Mouse (Mus musculus): ENCODE results near the gene Zcchc17.

Gene Zcchc17

GRCm38 (mm10) chr4:130359486-130360237, at the start of gene Zcchc17, which contains the start of gene Snrnp40:
Gene Zcchc17, minus strand, starts transcription at chr4:130359943.
Gene Snrnp40, plus strand, starts transcription at chr4:130360132.
- peak; percentile 99 for DNase-seq

GRCm38 (mm10) chr4:130391265-130391664, 31.5 kb upstream of the Zcchc17 start:
- no peak for DNase-seq

- DNase-seq, result no peak
Observed at GRCm38 (mm10) chr4:130389927-130390326, 30.2 kb upstream of the Zcchc17 start.

GRCm38 (mm10) chr4:130389496-130389895, 29.8 kb upstream of the Zcchc17 start:
- peak; percentile 27 for DNase-seq

DNA sequence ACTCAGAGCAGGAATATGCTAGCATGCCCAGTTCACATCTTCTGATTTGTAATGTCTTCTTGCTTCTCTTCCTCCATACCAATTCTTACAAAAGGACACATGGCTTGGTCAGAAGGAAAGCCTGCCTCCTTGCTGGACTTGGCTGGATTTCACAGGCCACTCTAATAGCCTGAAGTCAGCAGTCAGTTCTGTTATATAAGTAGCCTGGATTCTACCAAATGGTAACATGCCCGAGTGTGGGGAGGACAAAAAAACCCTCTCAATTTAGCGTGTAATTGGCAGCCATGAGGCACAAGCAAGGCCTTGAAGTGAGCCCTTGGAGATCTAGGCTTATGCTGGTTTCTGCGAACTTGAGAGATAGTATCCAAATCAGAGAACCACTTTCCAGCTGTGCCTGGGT, 27.5 kb upstream of the Zcchc17 start:
- DNase-seq, result no peak

GRCm38 (mm10) chr4:130380418-130380817, 20.7 kb upstream of the Zcchc17 start:
- no peak for DNase-seq

DNA sequence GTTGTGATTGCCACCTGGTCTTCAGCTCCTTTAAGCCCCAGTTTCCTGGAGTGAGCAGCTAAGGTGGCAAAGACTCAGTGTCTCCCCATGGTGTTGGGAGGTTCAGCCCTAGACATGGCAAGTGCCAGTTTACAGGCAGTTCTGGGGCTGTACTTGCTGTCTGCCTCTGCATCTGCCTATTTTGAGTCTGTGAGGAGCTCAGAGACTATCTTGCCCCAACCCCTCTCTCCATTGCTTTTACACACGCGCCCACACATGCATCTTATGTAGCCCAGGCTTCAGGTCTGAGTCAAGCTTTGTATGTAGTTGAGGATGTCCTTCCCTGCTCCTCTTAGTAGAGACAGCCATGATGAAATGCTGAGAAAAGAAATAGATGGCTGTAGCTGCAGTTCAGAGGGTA, 19.4 kb upstream of the Zcchc17 start:
- no peak for DNase-seq

DNA sequence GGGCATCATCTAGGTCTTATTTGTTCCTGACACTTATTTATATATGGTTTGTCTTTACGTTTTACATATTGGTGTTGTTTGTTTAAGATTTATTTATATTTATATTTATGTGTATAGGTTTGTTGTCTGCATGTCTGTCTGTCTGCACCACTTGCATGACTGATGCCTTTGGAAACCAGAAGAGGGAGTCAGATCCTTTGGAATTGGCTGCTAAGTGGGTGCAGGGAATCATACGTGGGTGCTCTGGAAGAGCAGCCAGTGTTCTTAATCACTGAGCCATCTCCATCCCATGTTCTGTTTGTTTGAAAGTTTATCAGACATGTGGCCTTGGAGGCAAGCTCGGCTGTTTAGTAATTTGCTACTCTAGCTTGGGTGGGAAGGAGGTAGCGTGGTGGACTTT, 17.8 kb upstream of the Zcchc17 start:
- no peak for DNase-seq

DNA sequence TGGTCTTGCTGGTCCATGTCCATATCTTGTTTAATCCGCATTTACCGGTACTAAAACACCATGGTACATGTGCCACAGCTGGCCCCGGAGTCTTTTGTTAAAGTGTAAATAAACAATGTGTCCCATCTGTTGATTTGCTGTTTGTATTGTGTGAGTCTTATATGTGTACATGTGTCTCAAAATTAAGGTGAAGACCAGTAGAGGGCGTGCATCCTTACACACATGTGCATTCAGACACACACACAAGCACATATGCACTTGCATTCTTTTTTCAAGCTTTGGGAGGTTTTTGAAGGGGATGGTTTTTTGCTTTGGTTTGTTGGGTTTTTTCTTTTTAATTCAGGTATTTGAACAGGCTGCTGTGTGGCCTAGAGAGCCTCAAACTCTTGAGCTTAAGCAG, 16.9 kb upstream of the Zcchc17 start:
- DNase-seq, result no peak

GRCm38 (mm10) chr4:130360238-130360590, 471 bp upstream of the Zcchc17 start:
- no peak for DNase-seq

DNA sequence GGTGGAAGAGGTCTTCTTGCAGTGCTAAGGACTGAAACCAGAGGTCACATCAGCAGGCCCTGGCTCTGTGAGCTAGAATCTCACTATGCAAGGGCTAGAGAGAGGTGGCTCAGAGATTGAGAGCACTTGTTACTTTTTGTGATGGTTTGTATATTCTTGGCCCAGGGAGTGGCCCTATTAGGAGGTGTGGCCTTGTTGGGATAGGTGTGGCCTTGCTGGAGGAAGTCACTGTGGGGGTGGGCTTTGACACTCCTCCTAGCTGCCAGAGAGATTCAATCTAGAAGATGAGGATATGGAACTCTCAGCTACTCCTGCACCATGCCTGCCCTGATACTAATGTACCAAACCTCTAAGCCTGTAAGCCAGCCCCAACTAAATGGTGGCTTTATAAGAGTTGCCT, 1.8 kb downstream of the Zcchc17 start:
- no peak for DNase-seq

- no peak for DNase-seq
Observed at GRCm38 (mm10) chr4:130352588-130352987, 7.2 kb downstream of the Zcchc17 start.

- DNase-seq, result no peak
Observed at GRCm38 (mm10) chr4:130350690-130351422, 8.9 kb downstream of the Zcchc17 start.

GRCm38 (mm10) chr4:130349666-130350065, 10.1 kb downstream of the Zcchc17 start:
- DNase-seq, result no peak

- no peak for DNase-seq
Observed at GRCm38 (mm10) chr4:130341691-130342090, 18.1 kb downstream of the Zcchc17 start.

DNA sequence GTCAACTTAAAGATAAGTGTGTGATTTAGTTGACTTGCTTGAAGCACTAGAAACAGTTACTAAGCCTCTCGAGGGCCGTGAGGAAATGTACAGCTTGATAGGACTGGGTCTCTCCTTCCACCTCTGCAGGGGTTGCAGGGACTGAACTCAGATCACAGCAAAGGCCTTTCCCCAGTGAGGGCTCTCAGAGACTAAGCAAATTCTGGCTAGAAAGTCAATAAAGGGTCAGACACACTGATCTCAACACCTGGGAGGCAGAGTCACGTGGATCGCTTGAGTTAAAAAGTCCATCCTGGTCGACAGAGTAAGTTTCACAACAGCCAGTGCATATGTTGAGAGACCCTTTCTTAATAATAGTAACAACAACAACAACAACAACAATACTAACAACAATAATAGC, 23.9 kb downstream of the Zcchc17 start:
- DNase-seq, result no peak

DNA sequence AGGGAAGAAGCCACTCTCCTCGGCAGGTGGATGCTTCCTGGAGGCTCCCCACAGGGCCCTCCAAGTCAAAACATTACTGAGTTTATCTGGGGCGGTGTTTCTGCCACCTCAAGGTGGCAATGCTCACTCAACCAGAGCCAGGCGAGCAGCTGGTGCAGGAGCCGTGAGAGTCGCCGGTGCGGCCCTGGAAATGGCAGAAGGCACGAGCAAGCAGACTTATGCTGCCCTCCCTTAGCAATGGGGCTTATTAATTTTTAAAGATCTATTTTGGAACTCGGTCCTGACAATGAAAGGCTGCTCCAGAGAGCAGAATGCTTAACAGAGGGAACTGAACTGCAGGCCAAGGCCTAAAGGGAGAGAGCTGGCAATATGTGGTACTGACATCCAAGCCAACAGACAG, 32.4 kb downstream of the Zcchc17 start:
- no peak for DNase-seq

- DNase-seq, result no peak
Observed at GRCm38 (mm10) chr4:130325446-130325845, 34.3 kb downstream of the Zcchc17 start.

- DNase-seq, result no peak
Observed at GRCm38 (mm10) chr4:130323607-130324006, 36.1 kb downstream of the Zcchc17 start.

DNA sequence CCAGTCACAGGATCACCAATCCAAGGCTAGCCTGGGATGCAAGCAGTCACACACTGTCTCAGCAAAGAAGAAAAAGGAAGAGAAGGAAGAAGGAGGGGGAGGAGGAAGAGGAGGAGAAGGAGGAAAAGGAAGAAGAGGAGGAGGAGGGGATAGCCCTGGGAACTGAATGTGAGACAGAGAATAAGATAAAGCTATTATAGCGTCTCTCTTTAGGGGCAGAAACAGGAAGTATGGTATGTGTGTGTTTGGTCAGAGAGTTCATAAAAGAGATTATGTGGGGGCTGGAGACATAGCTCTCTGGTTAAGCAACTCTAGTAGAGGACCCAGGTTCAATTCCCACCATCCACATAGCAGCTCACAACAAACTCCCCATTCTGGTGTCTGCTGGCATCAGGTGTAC, 36.6 kb downstream of the Zcchc17 start:
- DNase-seq, result no peak

GRCm38 (mm10) chr4:130322567-130322966, 37.2 kb downstream of the Zcchc17 start:
- no peak for DNase-seq

GRCm38 (mm10) chr4:130321640-130322039, 38.1 kb downstream of the Zcchc17 start:
- no peak for DNase-seq

GRCm38 (mm10) chr4:130319564-130319963, 40.2 kb downstream of the Zcchc17 start:
- DNase-seq, result no peak

- DNase-seq, result no peak
Observed at GRCm38 (mm10) chr4:130318122-130318521, 41.6 kb downstream of the Zcchc17 start.
